Mouse (Mus musculus): ENCODE data around the gene Ugt2b38.

GRCm38 (mm10) chr5:87373502-87373863 is 50.5 kb downstream of the Ugt2b38 start:
- TF ChIP-seq CTCF (IDR thresholded peaks at IDR 0.05; ENCODE audit: low read depth, low read length) (no peak), POLR2A (IDR thresholded peaks at IDR 0.05; ENCODE audit: insufficient read depth, low read length) (no peak)

Measured in ES-Bruce4 (cell line).